Mouse (Mus musculus) intestine, embryonic 16.5 days (tissue): ENCODE results near the gene Dnajc14. TPM values are rescaled to one million over a fixed set of nuclear protein-coding genes. Genes with fewer than 3 reads are reported as not detected.
"Not testable (repeated sequence)": the region's sequence is repeated elsewhere in the genome, so short reads cannot be mapped to it uniquely, and the experiment has no call there.

ENCODE experiments used
- ATAC-seq: fragments of 200-750 bp; cut with Nextera tagmentation; 2 replicates; pipeline ENCODE4 v1.8.0; 2017; ENCODE audit warnings: moderate TSS enrichment, moderate library complexity
- H3K27ac ChIP-seq: fragments of 300-500 bp; sonication (generic); 2 replicates; pipeline ENCODE4 v1.5.1; 2014; ENCODE audit warnings: mild to moderate bottlenecking, low read length
- H3K27me3 ChIP-seq: fragments of 300-500 bp; sonication (generic); replicated peaks from 2 replicates; pipeline ENCODE4 v1.6.1; 2014; ENCODE audit warnings: low read length, control low read depth, mixed read lengths; ENCODE audit not compliant: control insufficient read depth, insufficient read depth
- H3K36me3 ChIP-seq: fragments of 300-500 bp; sonication (generic); 2 replicates; pipeline ENCODE4 v1.6.1; 2014; ENCODE audit warnings: low read length, control low read depth; ENCODE audit not compliant: control insufficient read depth, insufficient read depth
- H3K4me1 ChIP-seq: fragments of 300-500 bp; sonication (generic); 2 replicates; pipeline ENCODE4 v1.6.1; 2014; ENCODE audit warnings: low read length, control low read depth, mixed read lengths; ENCODE audit not compliant: control insufficient read depth, insufficient read depth
- H3K4me2 ChIP-seq: fragments of 300-500 bp; sonication (generic); 2 replicates; pipeline ENCODE4 v1.6.1; 2014; ENCODE audit warnings: low read depth, low read length, control low read depth
- H3K4me3 ChIP-seq: fragments of 300-500 bp; sonication (generic); 2 replicates; pipeline ENCODE4 v1.5.1; 2014; ENCODE audit warnings: mild to moderate bottlenecking, low read length
- H3K9ac ChIP-seq: fragments of 300-500 bp; sonication (generic); 2 replicates; pipeline ENCODE4 v1.6.1; 2014; ENCODE audit warnings: low read depth, low read length
- H3K9me3 ChIP-seq: fragments of 300-500 bp; sonication (generic); 2 replicates; pipeline ENCODE4 v1.6.1; 2016; ENCODE audit warnings: low read length, control low read depth; ENCODE audit not compliant: control insufficient read depth
- WGBS: fragments of 180-500 bp; shearing (Covaris S2); extraction: QIAGEN DNeasy Blood & Tissue Kit; methylation state at CpG from one replicate; pipeline ENCODE4 v1.1.7; 2014; 5-methylcytosine and 5-hydroxymethylcytosine counted together
- polyA plus RNA-seq: library from polyadenylated mRNA; unstranded; fragments of >200 nt; fragmentation: Nextera tagmentation; extraction: Ambion mirVana; gene quantifications from 2 replicates; pipeline ENCODE4 v1.2.1, GENCODE M21; 2015

Dnajc14 gene
- polyA plus RNA-seq, 1 experiment from 2014 or later, result 45.5 TPM

GRCm38 (mm10) chr10:128806086-128806485 lies 2.2 kb downstream of the Dnajc14 start:
- peak overlapping the region; percentile 59 for H3K4me2 ChIP-seq
- peaks cover 2% of the 10 kb centered on the region; the same call in 1 of the 2 replicates for H3K36me3 ChIP-seq
- peak overlapping the region; percentile 92 for H3K9ac ChIP-seq
- no peaks in the 10 kb centered on the region for H3K27me3 ChIP-seq
- H3K4me1 ChIP-seq, result peaks cover 36% of the 10 kb centered on the region
- no peaks in the 10 kb centered on the region for H3K9me3 ChIP-seq
- 52% methylated on average over 6 of the region's 6 CpGs for WGBS
- H3K4me3 ChIP-seq, result peak overlapping the region; percentile 71
- ATAC-seq, result no peak
- H3K27ac ChIP-seq, result no peak overlapping the region

- Histone ChIP-seq H3K27me3 (no peaks in the 10 kb centered on the region), H3K27ac (no peak overlapping the region), H3K9me3 (no peaks in the 10 kb centered on the region), H3K4me1 (peaks cover 36% of the 10 kb centered on the region), H3K4me2 (peak overlapping the region; percentile 59), H3K4me3 (peak overlapping the region; percentile 71), H3K36me3 (no peaks in the 10 kb centered on the region), H3K9ac (peak overlapping the region; percentile 92; the same call in 1 of the 2 replicates)
- 86% methylated on average over 8 of the region's 8 CpGs for WGBS
- ATAC-seq, result no peak
Measured at GRCm38 (mm10) chr10:128807018-128807417, 3.2 kb downstream of the Dnajc14 start.

GRCm38 (mm10) chr10:128817033-128817432 lies 13.2 kb downstream of the Dnajc14 start, which contains the start of gene Sarnp:
Gene Sarnp, plus strand, starts transcription at chr10:128817333.
- Histone ChIP-seq H3K9me3 (no peaks in the 10 kb centered on the region), H3K4me2 (no peak within 1 kb of the TSS), H3K27ac (no peak within 1 kb of the TSS), H3K27me3 (no peaks in the 10 kb centered on the region), H3K4me1 (0 out of 2 replicates have a peak, but pooled peaks cover 8% of the 10 kb centered on the region), H3K36me3 (peaks cover 25% of the 10 kb centered on the region), H3K4me3 (no peak within 1 kb of the TSS), H3K9ac (no peak within 1 kb of the TSS)
- WGBS, result 91% methylated on average over 13 of the region's 13 CpGs
- ATAC-seq, result no peak

GRCm38 (mm10) chr10:128820217-128820616 lies 16.4 kb downstream of the Dnajc14 start:
- Histone ChIP-seq H3K4me3 (no peak overlapping the region), H3K9me3 (no peaks in the 10 kb centered on the region), H3K4me2 (no peak overlapping the region), H3K27me3 (no peaks in the 10 kb centered on the region), H3K9ac (no peak overlapping the region), H3K36me3 (peaks cover 17% of the 10 kb centered on the region), H3K27ac (no peak overlapping the region), H3K4me1 (0 out of 2 replicates have a peak, but pooled peaks cover 9% of the 10 kb centered on the region)
- no peak for ATAC-seq
- 91% methylated on average over 4 of the region's 4 CpGs for WGBS

- peaks cover 11% of the 10 kb centered on the region for H3K36me3 ChIP-seq
- peak within 1 kb of the TSS; percentile 77 for H3K4me2 ChIP-seq
- H3K9ac ChIP-seq, result peak within 1 kb of the TSS; percentile 86
- ATAC-seq, result peak; percentile 100
- under 1% methylated on average over 46 of the region's 46 CpGs for WGBS
- H3K27ac ChIP-seq, result peak within 1 kb of the TSS; percentile 66
- no peaks in the 10 kb centered on the region for H3K9me3 ChIP-seq
- 0 out of 2 replicates have a peak, but pooled peaks cover 9% of the 10 kb centered on the region for H3K4me1 ChIP-seq
- H3K27me3 ChIP-seq, result no peaks in the 10 kb centered on the region
- peak within 1 kb of the TSS; percentile 87 for H3K4me3 ChIP-seq
Measured at GRCm38 (mm10) chr10:128821358-128822056, 17.6 kb downstream of the Dnajc14 start, which contains the start of gene Ormdl2. Gene Ormdl2, minus strand, starts transcription at chr10:128821645.

GRCm38 (mm10) chr10:128822135-128822534 lies 18.3 kb downstream of the Dnajc14 start:
- H3K27me3 ChIP-seq, result no peaks in the 10 kb centered on the region
- H3K27ac ChIP-seq, result peak overlapping the region; percentile 66
- peak; percentile 9 for ATAC-seq
- H3K4me2 ChIP-seq, result peak overlapping the region; percentile 77
- H3K4me1 ChIP-seq, result 0 out of 2 replicates have a peak, but pooled peaks cover 9% of the 10 kb centered on the region
- peaks cover 5% of the 10 kb centered on the region for H3K36me3 ChIP-seq
- H3K4me3 ChIP-seq, result peak overlapping the region; percentile 87
- H3K9me3 ChIP-seq, result no peaks in the 10 kb centered on the region
- WGBS, result 3% methylated on average over 13 of the region's 13 CpGs
- peak overlapping the region; percentile 86 for H3K9ac ChIP-seq

- Histone ChIP-seq H3K4me3 (peak overlapping the region; percentile 87; the same call in 1 of the 2 replicates), H3K4me2 (peak overlapping the region; percentile 77; the same call in 1 of the 2 replicates)
- 69% methylated on average over 4 of the region's 4 CpGs for WGBS
- H3K27ac ChIP-seq, H3K4me1 ChIP-seq, ATAC-seq, H3K9me3 ChIP-seq, H3K27me3 ChIP-seq, H3K9ac ChIP-seq, H3K36me3 ChIP-seq: not testable (repeated sequence)
Measured at GRCm38 (mm10) chr10:128823087-128823486, 19.2 kb downstream of the Dnajc14 start.

- Histone ChIP-seq H3K9me3 (no peaks in the 10 kb centered on the region), H3K4me3 (no peak overlapping the region), H3K27ac (no peak overlapping the region), H3K4me1 (0 out of 2 replicates have a peak, but pooled peaks cover 9% of the 10 kb centered on the region), H3K27me3 (no peaks in the 10 kb centered on the region), H3K4me2 (no peak overlapping the region), H3K9ac (no peak overlapping the region), H3K36me3 (no peaks in the 10 kb centered on the region)
- 97% methylated on average over 9 of the region's 9 CpGs for WGBS
- ATAC-seq, result no peak
Measured at GRCm38 (mm10) chr10:128823821-128824220, 20.0 kb downstream of the Dnajc14 start.

GRCm38 (mm10) chr10:128837400-128837799 lies 33.5 kb downstream of the Dnajc14 start:
- no peak for ATAC-seq
- no peak overlapping the region for H3K4me3 ChIP-seq
- peaks cover 9% of the 10 kb centered on the region for H3K36me3 ChIP-seq
- no peak overlapping the region for H3K9ac ChIP-seq
- no peaks in the 10 kb centered on the region for H3K27me3 ChIP-seq
- no peaks in the 10 kb centered on the region for H3K9me3 ChIP-seq
- H3K4me2 ChIP-seq, result no peak overlapping the region
- no peak overlapping the region for H3K27ac ChIP-seq
- H3K4me1 ChIP-seq, result no peaks in the 10 kb centered on the region
